Mouse (Mus musculus) megakaryocyte, adult 5-6 weeks (primary cell): ENCODE results near the gene Gm20388. TPM values are rescaled to one million over a fixed set of nuclear protein-coding genes. Genes with fewer than 3 reads are reported as not detected.

Source experiments
- ATAC-seq: 2 replicates; pipeline ENCODE4 v1.8.0; 2016; ENCODE audit warnings: mild to moderate bottlenecking, inconsistent platforms; ENCODE audit not compliant: poor library complexity, severe bottlenecking
- total RNA-seq, 2 experiments: library from RNA; stranded (forward) in 1 of 2; stranded (reverse) in 1 of 2; fragments of 153-499, 151-499 nt in 1 of 2; fragments of 221-1000, 200-1000 nt in 1 of 2; gene quantifications; 2 replicates each; pipeline versions ENCODE4 v1.2.3 to v1.2.4; 2015 to 2017

The Gm20388 gene
- total RNA-seq, 2 experiments from 2014 or later: 7.6 to 15.5 TPM

- no peak for ATAC-seq
Observed at GRCm38 (mm10) chr8:121760484-121760883, 1849.8 kb downstream of the Gm20388 start.

GRCm38 (mm10) chr8:121761480-121761879, 1850.8 kb downstream of the Gm20388 start:
- peak; percentile 52 for ATAC-seq

DNA sequence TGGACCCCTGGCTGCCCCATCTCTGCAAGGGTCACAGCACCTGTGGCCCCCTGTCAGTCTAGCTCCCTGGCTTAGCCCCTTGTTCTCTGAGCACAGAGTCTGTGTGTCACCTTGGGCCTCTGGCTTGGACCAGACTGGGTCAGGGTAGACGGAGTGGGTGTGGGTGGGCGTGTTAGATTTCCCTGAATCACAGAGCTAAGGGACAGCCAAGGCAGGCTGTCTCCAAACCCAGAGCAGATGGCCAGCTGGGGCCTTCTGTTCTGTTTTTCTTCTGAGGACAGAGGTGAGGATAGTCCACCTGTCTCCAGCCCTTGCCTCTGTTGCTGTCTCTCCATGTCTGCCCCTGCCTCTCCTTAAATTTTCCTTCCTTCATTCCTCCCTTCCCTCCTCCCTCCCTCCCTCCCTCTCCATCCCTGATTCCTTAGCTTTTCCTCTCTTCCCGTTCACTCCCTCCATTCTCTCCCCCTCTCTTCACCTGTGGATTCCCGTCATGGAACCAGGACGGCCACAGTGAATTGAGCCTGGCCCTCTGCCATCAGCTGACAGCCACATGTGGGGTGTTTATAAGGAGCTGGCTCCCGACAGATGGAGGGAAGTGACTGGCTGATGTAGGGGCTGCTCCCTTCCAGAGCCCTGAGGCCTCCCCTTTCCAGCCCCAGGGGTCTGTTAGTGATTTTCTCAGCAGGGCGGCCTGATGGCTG, 1852.5 kb downstream of the Gm20388 start:
- ATAC-seq: no peak

GRCm38 (mm10) chr8:121763700-121764013, 1853.0 kb downstream of the Gm20388 start:
- no peak for ATAC-seq

GRCm38 (mm10) chr8:121765594-121766138, 1855.0 kb downstream of the Gm20388 start:
- ATAC-seq: no peak

- ATAC-seq: no peak
Observed at GRCm38 (mm10) chr8:121769095-121769494, 1858.5 kb downstream of the Gm20388 start.

DNA sequence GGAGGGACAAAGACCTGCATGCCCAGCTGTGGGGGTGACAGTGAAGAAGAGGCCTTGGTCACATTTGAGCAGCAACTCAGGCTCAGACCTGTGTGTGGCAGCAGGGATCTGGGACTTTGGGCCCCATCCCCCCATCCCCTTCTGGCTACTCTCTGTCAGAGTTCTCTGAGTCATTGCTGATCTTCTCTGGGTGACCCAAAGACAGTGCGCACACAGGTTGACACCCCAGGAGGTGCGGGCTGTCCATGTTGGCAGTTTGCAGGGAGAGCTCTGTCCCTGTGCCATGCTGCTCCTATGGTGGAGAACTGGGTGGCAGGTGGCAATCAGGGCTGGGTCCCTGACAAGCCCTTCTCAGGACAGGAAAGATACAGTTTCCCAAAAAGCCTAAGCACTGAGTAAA, 1859.0 kb downstream of the Gm20388 start:
- no peak for ATAC-seq

DNA sequence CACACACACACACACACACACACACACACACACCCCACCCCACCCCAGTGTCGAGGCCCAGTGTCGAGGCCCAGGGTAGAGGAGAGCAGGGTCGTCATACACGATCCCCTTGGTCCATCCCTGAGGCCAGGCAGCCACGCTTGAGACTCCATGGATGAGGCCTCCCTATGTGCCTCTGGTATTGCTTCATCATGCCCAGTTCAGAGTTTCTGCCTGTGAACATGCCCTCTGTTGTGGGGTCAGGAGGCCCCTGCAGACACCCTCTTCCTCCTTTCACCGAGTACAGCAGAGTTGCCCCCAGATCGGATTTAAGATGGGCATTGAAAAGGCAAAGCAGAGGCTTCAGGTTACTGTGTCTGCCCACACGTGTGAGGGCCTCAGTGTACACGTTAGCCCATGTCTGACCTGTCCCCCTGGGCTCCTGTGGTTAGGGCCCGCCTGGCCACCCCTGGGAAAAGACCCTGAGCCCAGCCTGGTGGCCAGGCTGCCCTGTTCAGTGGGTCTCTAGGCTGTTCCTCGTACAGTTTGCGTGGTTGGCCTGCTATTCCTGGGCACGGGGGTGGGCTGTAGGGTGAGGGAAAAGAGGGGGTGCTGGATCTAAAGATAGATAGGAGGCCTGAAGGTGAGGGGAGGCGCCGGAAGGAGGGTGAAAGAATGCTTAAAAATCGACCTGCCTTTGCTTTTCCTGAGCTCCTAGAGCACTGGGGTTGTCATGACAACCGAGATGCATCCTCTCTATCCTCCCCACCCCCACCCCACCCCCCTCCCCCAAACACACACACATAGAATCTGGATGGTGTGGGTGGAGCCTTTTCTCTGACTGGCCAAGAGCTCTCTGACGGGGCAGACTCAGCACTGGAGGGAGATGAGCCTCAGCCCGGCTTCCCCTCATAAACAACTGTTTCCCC, 1860.5 kb downstream of the Gm20388 start:
- no peak for ATAC-seq

- no peak for ATAC-seq
Observed at GRCm38 (mm10) chr8:121773876-121774275, 1863.2 kb downstream of the Gm20388 start.

DNA sequence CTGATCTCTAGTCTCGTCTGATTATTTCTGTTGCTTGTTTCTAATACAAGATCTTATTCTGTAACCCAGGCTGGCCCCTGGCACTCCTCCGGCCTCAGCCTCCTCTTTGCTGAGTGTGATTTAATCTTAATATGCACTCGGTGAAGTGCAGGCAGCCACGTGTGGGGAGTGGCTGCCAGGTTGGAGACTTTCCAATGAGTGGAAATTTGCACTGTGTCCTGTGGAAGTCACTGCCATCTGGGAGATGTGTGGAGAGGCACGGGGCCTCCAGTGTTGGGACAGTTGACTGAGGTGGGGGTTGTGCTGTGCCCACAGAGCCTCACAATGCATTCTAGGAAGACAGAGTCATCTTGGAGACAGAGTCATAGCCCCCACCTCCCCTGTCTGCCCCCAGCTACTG, 1871.9 kb downstream of the Gm20388 start:
- ATAC-seq: no peak

GRCm38 (mm10) chr8:121786542-121786941, 1875.9 kb downstream of the Gm20388 start:
- no peak for ATAC-seq

- no peak for ATAC-seq
Observed at GRCm38 (mm10) chr8:121788786-121789185, 1878.1 kb downstream of the Gm20388 start.

DNA sequence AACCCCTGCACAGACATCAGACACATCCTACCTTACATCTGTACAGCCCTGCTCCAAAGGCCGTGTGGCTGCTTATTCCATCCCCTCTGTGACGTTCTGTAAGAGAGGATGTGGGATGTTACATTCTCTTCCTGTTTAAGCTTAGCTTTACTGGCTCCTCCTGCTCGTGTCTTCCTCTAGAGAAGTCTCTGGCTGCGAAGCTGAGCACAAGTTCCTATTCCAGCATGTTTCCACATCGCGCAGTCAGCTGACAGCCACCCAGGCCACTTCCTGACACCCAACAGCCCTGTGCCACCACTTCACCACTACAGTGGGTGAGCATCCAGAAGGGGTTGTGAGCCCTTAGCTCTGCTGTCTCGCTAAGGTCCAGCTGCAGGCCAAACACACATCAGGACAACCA, 1881.5 kb downstream of the Gm20388 start:
- peak; percentile 73 for ATAC-seq

DNA sequence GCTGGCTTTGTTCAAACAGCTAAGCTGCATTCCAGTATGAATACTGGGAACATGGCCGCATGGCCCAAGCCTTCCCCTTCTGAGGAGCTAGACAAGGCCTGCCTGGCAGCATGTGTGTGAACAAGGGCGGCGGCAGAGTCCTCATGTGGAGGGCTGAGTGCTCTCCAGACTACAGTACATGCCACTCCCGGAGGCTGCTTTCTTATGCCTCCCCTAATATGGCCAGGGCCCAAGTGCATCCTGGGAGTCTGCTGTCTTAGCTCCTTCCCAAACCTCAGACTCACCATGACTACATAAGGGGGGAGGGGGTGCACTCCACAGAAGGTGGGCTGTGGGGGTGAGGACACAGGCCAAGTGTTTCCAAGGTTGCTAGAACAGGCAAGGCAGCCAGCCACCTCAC, 1882.0 kb downstream of the Gm20388 start:
- ATAC-seq: peak; percentile 4

GRCm38 (mm10) chr8:121794151-121794550, 1883.5 kb downstream of the Gm20388 start:
- ATAC-seq: no peak

- no peak for ATAC-seq
Observed at GRCm38 (mm10) chr8:121795461-121795860, 1884.8 kb downstream of the Gm20388 start.

DNA sequence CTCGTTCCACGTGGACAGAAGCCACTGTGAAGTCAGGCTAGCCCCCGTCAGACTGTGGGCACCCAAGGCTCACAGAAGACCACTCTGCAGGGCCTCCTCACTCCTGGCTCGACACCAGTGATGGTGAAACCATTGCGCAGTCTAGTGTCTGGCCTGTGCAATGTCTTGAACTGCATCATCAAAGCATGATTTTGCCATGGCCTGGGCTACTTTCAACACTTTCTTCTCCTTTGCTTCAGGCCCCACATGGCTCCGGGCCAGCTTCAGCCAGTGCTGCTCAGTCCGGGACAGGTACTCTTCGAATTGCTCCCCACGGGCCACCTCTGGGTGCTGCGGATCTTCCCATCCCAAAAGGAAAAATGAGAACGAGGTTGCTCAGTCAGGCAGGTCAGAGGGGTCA, 1885.8 kb downstream of the Gm20388 start:
- ATAC-seq: peak; percentile 47

- no peak for ATAC-seq
Observed at GRCm38 (mm10) chr8:121798401-121798800, 1887.8 kb downstream of the Gm20388 start.

GRCm38 (mm10) chr8:121804829-121805228, 1894.2 kb downstream of the Gm20388 start:
- no peak for ATAC-seq

DNA sequence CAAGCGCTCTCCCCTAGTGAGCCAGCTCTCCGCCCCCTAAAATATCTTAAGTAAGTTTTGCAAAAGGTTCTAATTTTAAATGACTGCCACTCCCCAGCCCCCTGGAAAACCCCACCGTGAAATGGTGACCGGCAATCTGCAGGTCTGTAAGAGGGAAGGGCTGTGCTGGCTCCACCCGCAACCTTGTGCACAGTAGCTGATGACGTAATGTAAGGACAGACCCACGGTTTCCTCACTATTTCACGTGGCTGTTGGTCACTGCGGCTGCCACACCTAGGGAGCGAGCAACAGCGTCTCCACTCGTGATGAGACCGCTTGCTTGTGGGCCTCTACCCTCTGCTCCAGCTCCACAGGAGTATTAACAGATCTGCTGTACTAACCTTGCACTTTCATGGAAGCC, 1895.5 kb downstream of the Gm20388 start:
- ATAC-seq: peak; percentile 91

DNA sequence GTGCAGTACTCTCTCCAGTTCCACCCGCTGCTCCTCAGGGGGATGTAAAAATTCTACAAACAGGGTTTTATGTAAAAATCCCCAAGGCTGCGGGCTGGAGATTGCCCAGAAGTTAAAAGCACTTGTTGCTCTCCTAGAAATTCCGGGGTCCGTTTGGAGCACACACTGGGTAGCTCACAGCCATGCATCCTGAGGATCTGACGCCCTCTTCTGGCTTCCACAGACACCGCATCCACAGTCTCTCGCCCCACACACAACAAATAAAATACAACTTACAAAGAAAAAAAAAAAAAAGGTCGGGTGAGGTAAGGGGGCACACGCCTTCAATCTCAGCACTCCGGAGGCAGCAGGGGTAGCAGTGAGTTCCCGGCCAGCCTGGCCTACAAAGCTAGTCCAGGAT, 1897.4 kb downstream of the Gm20388 start:
- ATAC-seq: no peak
